Mouse (Mus musculus) stomach, postnatal 0 days (tissue): Measurements from ENCODE around the gene Trim8. TPM values are rescaled to one million over a fixed set of nuclear protein-coding genes. Genes with fewer than 3 reads are reported as not detected.
A peak's percentile ranks its signal among the peaks of the same experiment; 100 is the strongest.

Source experiments
- ATAC-seq: fragments of 200-750 bp; cut with Nextera tagmentation; 2 replicates; pipeline ENCODE4 v1.8.0; 2017; ENCODE audit not compliant: low FRiP score, low TSS enrichment
- DNase-seq: peaks from one replicate; pipeline ENCODE4 v3.0.0-alpha.2; 2016; ENCODE audit warnings: low spot score
- H3K27ac ChIP-seq: fragments of 300-500 bp; sonication (generic); replicated peaks from 2 replicates; pipeline ENCODE4 v1.5.1; 2014; ENCODE audit warnings: mild to moderate bottlenecking, control low read depth
- H3K27me3 ChIP-seq: fragments of 300-500 bp; sonication (generic); 2 replicates; pipeline ENCODE4 v1.6.1; 2014; ENCODE audit warnings: low read length; ENCODE audit not compliant: control insufficient read depth, insufficient read depth
- H3K36me3 ChIP-seq: fragments of 300-500 bp; sonication (generic); 2 replicates; pipeline ENCODE4 v1.6.1; 2014; ENCODE audit warnings: low read length, mixed read lengths; ENCODE audit not compliant: control insufficient read depth, insufficient read depth
- H3K4me1 ChIP-seq: fragments of 300-500 bp; sonication (generic); replicated peaks from 2 replicates; pipeline ENCODE4 v1.6.1; 2014; ENCODE audit warnings: antibody characterized with exemption; ENCODE audit not compliant: control insufficient read depth, insufficient read depth
- H3K4me2 ChIP-seq: fragments of 300-500 bp; sonication (generic); replicated peaks from 2 replicates; pipeline ENCODE4 v1.6.1; 2014; ENCODE audit warnings: low read depth, mild to moderate bottlenecking, control low read depth, moderate library complexity
- H3K4me3 ChIP-seq: fragments of 300-500 bp; sonication (generic); 2 replicates; pipeline ENCODE4 v1.5.1; 2014; ENCODE audit warnings: low read depth, low read length, control low read depth
- H3K9ac ChIP-seq: fragments of 300-500 bp; sonication (generic); 2 replicates; pipeline ENCODE4 v1.6.1; 2014; ENCODE audit warnings: mild to moderate bottlenecking, low read length, control low read depth, mixed read lengths
- H3K9me3 ChIP-seq: fragments of 300-500 bp; sonication (generic); 2 replicates; pipeline ENCODE4 v1.6.1; 2016; ENCODE audit warnings: low read length; ENCODE audit not compliant: control insufficient read depth
- CTCF ChIP-seq: IDR thresholded peaks from 2 replicates; pipeline ENCODE4 v1.5.1; 2016; ENCODE audit warnings: antibody characterized with exemption, low read depth, mild to moderate bottlenecking, moderate library complexity
- EP300 ChIP-seq: optimal IDR thresholded peaks from 2 replicates; pipeline ENCODE3; 2016; ENCODE audit warnings: antibody characterized with exemption
- WGBS: fragments of 180-500 bp; shearing (Covaris S2); extraction: QIAGEN DNeasy Blood & Tissue Kit; methylation state at CpG from one replicate; pipeline ENCODE4 v1.1.7; 2014; 5-methylcytosine and 5-hydroxymethylcytosine counted together
- polyA plus RNA-seq: library from polyadenylated mRNA; unstranded; fragments of >200 nt; fragmentation: Nextera tagmentation; extraction: Ambion mirVana; gene quantifications from 2 replicates; pipeline ENCODE4 v1.2.1, GENCODE M21; 2015

Gene Trim8
- polyA plus RNA-seq, 1 experiment from 2014 or later: 15.1 TPM

DNA sequence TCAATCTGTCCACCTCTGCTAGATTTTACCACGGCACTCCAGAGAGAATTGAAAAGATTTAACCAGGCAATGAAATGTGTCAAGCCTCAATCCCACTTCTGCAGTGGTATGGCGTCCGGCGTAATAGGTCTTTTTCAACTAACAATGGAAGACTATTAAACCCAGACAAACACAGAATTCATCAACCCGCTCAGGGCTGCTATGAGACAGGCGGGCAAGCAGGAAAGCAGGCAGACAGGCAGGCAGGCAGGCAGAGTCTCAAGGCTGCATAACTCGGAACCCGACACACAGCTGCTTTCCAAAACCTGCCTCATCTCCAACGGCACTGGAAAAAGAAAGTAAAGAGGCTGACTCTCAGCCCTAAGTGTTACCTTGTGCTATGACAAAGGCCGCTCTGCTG is 46.6 kb downstream of the Trim8 start:
- Histone ChIP-seq H3K9me3 (no peaks in the 10 kb centered on the region), H3K27ac (no peak overlapping the region), H3K4me3 (no peak overlapping the region), H3K9ac (0 out of 2 replicates have a peak overlapping the region, but pooled peaks have one; percentile 13), H3K36me3 (peaks cover 4% of the 10 kb centered on the region), H3K4me2 (no peak overlapping the region), H3K27me3 (no peaks in the 10 kb centered on the region), H3K4me1 (no peaks in the 10 kb centered on the region)
- 82% methylated on average over 10 of the region's 10 CpGs for WGBS
- TF ChIP-seq EP300 (no peak), CTCF (no peak)
- ATAC-seq: no peak
- DNase-seq: no peak

DNA sequence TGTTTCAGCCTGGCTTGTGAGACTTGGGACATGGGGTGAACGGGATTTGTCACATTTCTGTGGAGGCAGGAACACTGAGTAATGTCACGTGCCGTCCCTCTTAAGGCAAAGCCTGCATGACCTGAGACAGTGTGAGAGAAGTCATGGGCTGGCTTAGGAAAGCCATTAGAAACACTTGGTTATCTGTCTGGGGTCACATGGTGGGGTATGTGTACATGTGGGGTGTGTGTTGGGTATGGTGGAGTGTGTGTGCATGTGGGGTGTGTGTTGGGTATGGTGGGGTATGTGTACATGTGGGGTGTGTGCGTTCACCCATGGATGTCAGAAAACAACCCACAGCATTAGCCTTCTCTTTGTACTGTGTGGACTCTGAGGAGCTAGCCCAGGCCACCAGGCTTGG is 48.9 kb downstream of the Trim8 start:
- Histone ChIP-seq H3K27me3 (no peaks in the 10 kb centered on the region), H3K9me3 (no peaks in the 10 kb centered on the region), H3K27ac (no peak overlapping the region), H3K36me3 (peaks cover 4% of the 10 kb centered on the region), H3K4me1 (no peaks in the 10 kb centered on the region), H3K4me3 (no peak overlapping the region), H3K4me2 (no peak overlapping the region), H3K9ac (no peak overlapping the region)
- peak; percentile 45 for DNase-seq
- peak; percentile 89 for ATAC-seq
- WGBS: 85% methylated on average over 4 of the region's 4 CpGs
- TF ChIP-seq EP300: no peak
- no peak for TF ChIP-seq CTCF

DNA sequence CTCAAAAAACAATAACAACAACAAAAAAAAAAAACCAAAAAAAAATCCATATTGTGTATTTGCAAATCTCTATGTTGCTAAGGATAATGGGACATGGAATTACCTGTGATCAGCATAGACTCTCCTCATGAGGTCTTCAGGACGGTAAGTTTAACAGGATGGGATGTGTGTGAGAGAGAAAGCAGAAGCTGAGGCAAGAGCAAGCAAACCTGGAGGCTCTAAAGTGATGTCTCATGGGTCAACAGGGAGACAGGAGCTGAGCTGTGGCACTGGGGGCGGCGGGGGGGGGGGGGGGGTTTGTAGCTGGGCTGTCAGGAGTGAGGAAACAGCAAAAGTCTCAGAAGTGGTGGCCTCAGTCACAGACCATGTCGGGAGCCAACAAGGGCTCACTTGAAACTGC is 51.0 kb downstream of the Trim8 start:
- no peak for TF ChIP-seq EP300
- no peak for TF ChIP-seq CTCF
- no peak overlapping the region for H3K4me2 ChIP-seq
- H3K4me1 ChIP-seq: no peaks in the 10 kb centered on the region
- H3K27me3 ChIP-seq: no peaks in the 10 kb centered on the region
- no peak overlapping the region for H3K27ac ChIP-seq
- WGBS: 85% methylated on average over 3 of the region's 4 CpGs
- no peak overlapping the region for H3K9ac ChIP-seq
- DNase-seq: no peak
- ATAC-seq: no peak
- H3K9me3 ChIP-seq: no peaks in the 10 kb centered on the region
- no peak overlapping the region for H3K4me3 ChIP-seq
- H3K36me3 ChIP-seq: peaks cover 4% of the 10 kb centered on the region

DNA sequence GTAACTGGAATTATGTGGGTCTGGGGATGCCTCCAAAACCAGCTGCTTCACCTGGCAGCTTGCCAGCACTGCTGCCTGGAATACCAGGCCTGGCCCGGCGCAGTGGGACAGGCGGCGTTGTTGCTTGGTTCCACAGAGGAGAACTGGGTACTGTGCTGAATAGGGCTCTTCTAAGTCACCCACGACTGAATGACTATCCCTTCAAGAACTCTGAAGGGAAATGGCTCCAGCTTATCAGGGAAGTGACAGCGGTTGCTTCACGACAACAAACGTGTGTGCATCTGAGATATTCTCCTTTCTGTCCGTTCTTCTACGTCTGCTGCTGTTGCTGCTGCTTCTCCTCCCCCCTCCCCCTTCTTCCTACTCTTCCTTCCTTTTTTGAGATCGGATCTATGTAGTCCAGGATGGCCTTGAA is 52.0 kb downstream of the Trim8 start:
- Histone ChIP-seq H3K4me1 (no peaks in the 10 kb centered on the region), H3K27me3 (no peaks in the 10 kb centered on the region), H3K9ac (no peak overlapping the region), H3K4me3 (no peak overlapping the region), H3K27ac (no peak overlapping the region), H3K4me2 (no peak overlapping the region), H3K36me3 (peaks cover 4% of the 10 kb centered on the region), H3K9me3 (no peaks in the 10 kb centered on the region)
- WGBS: 64% methylated on average over 11 of the region's 11 CpGs
- TF ChIP-seq EP300 (no peak), CTCF (no peak)
- ATAC-seq: no peak
- no peak for DNase-seq

DNA sequence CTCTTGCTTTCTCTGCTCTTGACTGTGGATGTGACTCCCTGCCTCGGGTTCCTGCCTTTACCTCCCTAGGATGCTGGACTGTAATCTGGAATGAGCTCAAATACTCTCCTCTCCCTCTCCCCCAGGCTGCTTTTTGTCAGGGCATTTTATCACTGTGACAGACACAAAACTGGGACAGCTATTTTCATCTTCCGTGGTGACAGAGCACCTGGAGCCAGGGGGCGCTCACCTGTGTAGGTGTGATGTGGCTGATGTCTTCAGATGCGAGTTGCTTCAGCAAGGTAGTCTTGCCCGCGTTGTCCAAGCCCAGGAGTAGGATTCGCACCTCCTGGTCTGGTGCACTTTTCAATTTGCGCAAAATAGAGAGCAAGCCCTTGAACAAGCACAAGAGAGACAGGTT is 56.5 kb downstream of the Trim8 start:
- Histone ChIP-seq H3K4me3 (no peak overlapping the region), H3K9ac (no peak overlapping the region), H3K4me1 (no peaks in the 10 kb centered on the region), H3K27me3 (no peaks in the 10 kb centered on the region), H3K27ac (no peak overlapping the region), H3K4me2 (no peak overlapping the region), H3K36me3 (no peaks in the 10 kb centered on the region), H3K9me3 (no peaks in the 10 kb centered on the region)
- DNase-seq (no peak), ATAC-seq (no peak)
- WGBS: 77% methylated on average over 8 of the region's 8 CpGs
- no peak for TF ChIP-seq EP300
- TF ChIP-seq CTCF: peak; percentile 31

DNA sequence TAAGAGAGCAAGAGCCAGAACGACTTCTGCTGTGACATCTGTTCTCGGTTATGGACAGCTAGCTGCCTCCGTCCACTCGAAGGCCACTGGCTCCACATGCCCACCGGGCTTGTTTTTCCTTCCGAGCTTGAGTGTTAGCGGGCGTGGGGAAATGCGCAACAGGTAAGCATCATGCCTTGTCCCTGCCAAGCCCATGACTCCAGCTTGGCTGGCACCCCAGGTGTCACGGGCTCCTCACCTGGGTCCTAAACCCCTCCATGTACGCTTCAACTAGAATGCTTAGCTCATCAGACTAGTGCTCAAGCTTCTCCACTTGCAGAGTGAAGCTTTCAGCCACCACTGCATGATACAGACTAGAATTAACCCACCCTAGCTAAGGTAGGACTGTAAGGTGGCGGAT is 57.1 kb downstream of the Trim8 start:
- Histone ChIP-seq H3K36me3 (no peaks in the 10 kb centered on the region), H3K27me3 (no peaks in the 10 kb centered on the region), H3K4me2 (no peak overlapping the region), H3K4me1 (no peaks in the 10 kb centered on the region), H3K27ac (no peak overlapping the region), H3K9ac (no peak overlapping the region), H3K4me3 (no peak overlapping the region), H3K9me3 (no peaks in the 10 kb centered on the region)
- 68% methylated on average over 12 of the region's 12 CpGs for WGBS
- DNase-seq (peak; percentile 48), ATAC-seq (0 out of 2 replicates have a peak, but pooled peaks have one; percentile 21)
- TF ChIP-seq EP300: no peak
- TF ChIP-seq CTCF: no peak
